Mouse (Mus musculus) erythroblast, embryonic 14.5 days (primary cell): ENCODE data around the gene Brms1. TPM values are rescaled to one million over a fixed set of nuclear protein-coding genes. Genes with fewer than 3 reads are reported as not detected.

Experiments used
- H3K27me3 ChIP-seq: 2 replicates; pipeline ENCODE4 v1.6.1; 2012; ENCODE audit warnings: inconsistent platforms; ENCODE audit not compliant: control insufficient read depth
- H3K36me3 ChIP-seq: 2 replicates; pipeline ENCODE4 v1.6.1; 2012; ENCODE audit warnings: mild to moderate bottlenecking, inconsistent platforms; ENCODE audit not compliant: control insufficient read depth
- H3K4me1 ChIP-seq: 2 replicates; pipeline ENCODE4 v1.6.1; 2012; ENCODE audit warnings: inconsistent platforms; ENCODE audit not compliant: control insufficient read depth
- H3K4me3 ChIP-seq: replicated peaks from 2 replicates; pipeline ENCODE3; 2012; ENCODE audit warnings: moderate library complexity, mild to moderate bottlenecking, inconsistent platforms
- H3K9me3 ChIP-seq: 2 replicates; pipeline ENCODE4 v1.6.1; 2012; ENCODE audit warnings: low read length, inconsistent platforms, mixed read lengths; ENCODE audit not compliant: control insufficient read depth
- GATA1 ChIP-seq: IDR thresholded peaks from 2 replicates; pipeline ENCODE4 v1.6.1; 2012; ENCODE audit warnings: low read length, inconsistent platforms, mixed read lengths
- TAL1 ChIP-seq: IDR thresholded peaks from 3 replicates; pipeline ENCODE4 v1.6.1; 2012; ENCODE audit warnings: low read length, inconsistent platforms, mixed read lengths
- polyA plus RNA-seq: library from polyadenylated mRNA; stranded (reverse); fragments of >175 nt; gene quantifications from 2 replicates; pipeline ENCODE4 v1.2.3, GENCODE M21; 2012

The Brms1 gene
- polyA plus RNA-seq, 1 experiment = 4.1 TPM

DNA sequence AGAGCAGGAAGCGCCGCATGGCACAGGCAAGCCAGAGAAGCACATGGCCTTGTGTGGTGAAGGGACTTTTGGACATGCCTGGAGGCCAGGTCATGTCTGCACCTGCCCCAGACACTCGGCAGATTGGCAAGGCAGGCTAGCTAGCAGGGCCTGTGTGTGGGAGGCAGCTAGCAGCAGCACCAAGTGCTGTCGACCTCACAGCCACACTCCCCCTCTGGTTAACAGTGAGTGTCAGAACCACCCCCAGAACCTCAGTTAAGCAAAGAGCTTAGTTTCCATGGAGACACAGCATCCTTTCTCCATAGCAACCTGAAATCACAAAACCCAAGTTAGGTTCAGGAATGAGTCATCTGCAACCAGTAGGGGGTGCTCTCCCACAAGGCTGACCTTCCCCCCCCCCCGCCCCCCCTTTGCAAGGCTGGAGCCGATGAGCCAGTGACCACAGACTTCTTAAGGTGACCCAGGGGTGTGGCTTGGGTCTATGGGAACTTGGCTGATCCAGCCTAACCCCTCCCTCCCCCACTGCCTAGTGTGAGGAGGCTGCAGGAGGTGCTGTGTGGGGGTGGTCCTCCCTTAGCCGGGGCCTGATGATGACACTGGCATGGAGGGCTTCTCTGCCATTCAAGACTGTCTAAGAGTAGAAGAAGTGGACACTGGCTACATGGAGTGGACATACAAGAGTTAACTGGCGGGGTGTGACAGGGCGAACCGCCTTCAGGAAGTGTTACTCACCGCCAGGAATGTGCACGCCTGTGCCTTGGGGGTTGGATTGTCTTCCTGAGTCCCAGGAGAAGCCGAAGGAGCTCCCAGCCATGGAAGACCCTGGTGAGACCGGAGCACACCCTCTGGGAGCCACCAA lies 9.1 kb downstream of the Brms1 start, which contains the start of gene Rin1:
TSS of gene Rin1 (plus strand) at position 435 of the 859 bp plus-strand sequence.
- H3K4me3 ChIP-seq = no peak within 1 kb of the TSS
- peaks cover 47% of the 10 kb centered on the region for H3K27me3 ChIP-seq
- no peak for TF ChIP-seq GATA1
- TF ChIP-seq TAL1 = no peak
- H3K9me3 ChIP-seq = no peaks in the 10 kb centered on the region
- peaks cover 47% of the 10 kb centered on the region for H3K36me3 ChIP-seq
- H3K4me1 ChIP-seq = peaks cover 11% of the 10 kb centered on the region

DNA sequence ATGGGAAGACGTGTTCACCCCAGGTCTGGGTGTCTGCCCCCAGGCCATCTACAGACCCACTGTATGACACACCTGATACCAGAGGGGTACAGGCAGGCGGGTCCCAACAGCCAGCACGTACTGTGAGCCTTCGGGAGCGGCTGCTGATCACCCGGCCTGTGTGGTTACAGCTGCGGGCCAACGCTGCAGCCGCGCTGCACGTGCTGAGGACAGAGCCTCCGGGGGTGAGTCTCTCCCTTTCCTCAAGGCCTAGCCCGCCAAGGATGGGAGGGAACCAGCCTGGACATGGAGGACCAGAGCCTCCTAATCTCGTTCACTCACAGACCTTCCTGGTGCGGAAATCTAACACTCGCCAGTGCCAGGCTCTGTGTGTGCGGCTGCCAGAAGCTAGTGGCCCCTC lies 9.9 kb downstream of the Brms1 start:
- TF ChIP-seq GATA1 (no peak), TAL1 (no peak)
- Histone ChIP-seq H3K9me3 (no peaks in the 10 kb centered on the region), H3K36me3 (peaks cover 40% of the 10 kb centered on the region), H3K4me1 (peaks cover 11% of the 10 kb centered on the region), H3K27me3 (peaks cover 47% of the 10 kb centered on the region), H3K4me3 (no peak overlapping the region)

DNA sequence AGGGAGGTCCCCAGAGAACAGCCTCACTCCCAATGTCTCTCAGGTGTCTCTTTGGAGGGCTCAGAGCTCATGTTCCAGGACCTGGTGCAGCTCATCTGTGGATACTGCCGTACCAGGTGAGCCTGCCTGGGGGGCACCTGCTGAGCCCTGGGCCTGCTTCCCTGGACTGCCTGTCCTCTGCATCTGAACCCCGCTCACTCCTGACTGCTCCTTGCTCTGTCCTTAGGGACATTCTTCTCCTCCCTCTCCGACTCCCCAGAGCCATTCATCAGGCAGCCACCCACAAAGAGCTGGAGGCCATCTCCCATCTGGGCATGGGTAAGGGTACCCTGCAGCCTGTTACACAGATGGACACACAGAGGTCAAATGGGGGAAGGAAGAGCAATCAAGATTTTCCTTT lies 10.4 kb downstream of the Brms1 start:
- Histone ChIP-seq H3K4me3 (no peak overlapping the region), H3K4me1 (peaks cover 14% of the 10 kb centered on the region), H3K36me3 (peaks cover 35% of the 10 kb centered on the region), H3K9me3 (no peaks in the 10 kb centered on the region), H3K27me3 (peaks cover 47% of the 10 kb centered on the region)
- TF ChIP-seq GATA1 = no peak
- TF ChIP-seq TAL1 = no peak

DNA sequence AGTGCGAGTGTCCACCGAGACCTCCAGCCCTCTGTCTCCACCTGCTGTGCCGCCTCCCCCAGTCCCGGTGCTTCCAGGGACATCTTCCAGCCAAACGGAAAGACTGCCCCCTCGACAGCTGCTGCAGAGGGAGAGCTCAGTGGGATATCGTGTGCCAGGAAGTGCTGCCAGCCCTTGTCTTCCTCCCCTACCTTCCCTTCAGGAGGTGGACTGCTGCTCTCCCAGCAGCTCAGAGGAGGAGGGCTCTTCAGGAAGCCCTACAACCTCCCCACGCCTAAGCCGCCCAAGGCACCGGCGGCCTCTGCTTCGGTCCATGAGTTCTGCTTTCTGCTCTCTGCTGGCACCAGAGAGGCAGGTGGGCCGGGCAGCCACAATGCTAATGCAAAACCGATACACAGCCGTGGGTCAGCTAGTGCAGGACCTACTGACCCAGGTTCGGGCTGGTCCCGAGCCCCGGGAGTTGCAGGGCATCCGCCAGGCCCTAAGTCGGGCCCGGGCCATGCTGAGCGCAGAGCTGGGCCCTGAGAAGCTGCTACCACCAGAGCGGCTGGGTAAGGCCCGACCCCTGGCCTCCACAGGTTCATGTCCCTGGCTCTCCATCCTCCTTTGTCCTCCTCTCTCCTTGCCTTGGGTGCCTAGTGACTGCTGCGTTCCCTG lies 11.1 kb downstream of the Brms1 start:
- H3K4me3 ChIP-seq = no peak overlapping the region
- H3K27me3 ChIP-seq = peaks cover 47% of the 10 kb centered on the region
- peaks cover 18% of the 10 kb centered on the region for H3K4me1 ChIP-seq
- TF ChIP-seq TAL1 (no peak), GATA1 (no peak)
- peaks cover 27% of the 10 kb centered on the region for H3K36me3 ChIP-seq
- no peaks in the 10 kb centered on the region for H3K9me3 ChIP-seq

DNA sequence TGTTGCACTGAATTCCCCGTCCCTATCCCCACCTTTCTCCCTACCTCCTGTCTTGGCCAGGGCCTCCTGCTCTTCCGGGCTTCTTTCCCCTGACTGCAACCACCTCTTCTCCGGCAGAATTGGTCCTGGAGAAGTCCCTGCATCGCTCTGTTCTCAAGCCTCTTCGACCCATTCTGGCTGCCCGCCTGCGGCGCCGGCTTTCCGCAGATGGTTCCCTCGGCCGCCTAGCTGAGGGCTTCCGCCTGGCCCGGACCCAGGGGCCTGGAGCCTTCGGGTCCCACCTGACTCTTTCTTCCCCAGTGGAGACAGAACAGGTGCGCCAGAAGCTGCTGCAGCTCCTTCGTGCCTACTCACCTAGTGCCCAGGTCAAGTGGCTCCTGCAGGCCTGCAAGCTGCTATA lies 11.7 kb downstream of the Brms1 start:
- no peak for TF ChIP-seq TAL1
- no peak for TF ChIP-seq GATA1
- no peak overlapping the region for H3K4me3 ChIP-seq
- H3K36me3 ChIP-seq = peaks cover 21% of the 10 kb centered on the region
- peaks cover 23% of the 10 kb centered on the region for H3K4me1 ChIP-seq
- H3K9me3 ChIP-seq = no peaks in the 10 kb centered on the region
- H3K27me3 ChIP-seq = peaks cover 47% of the 10 kb centered on the region

DNA sequence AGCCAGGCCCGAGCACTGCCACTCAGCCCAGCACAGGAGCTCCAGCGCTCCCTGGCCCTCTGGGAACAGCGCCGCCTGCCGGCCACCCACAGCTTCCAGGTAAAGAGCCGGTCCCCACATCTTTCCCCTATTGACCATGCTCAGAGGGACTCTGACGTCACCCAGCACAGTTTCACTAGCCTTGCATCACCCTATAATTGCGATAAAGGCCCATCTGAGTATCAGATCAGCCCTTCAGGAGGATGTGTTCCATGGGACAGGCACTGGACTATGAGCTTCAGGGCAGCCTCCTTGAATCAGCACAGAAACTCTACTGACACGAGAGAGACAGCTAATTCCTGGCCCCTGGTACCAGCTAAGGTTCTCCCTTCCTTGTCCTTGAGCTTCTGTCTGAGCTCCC lies 12.8 kb downstream of the Brms1 start:
- Histone ChIP-seq H3K4me1 (peaks cover 34% of the 10 kb centered on the region), H3K4me3 (no peak overlapping the region), H3K9me3 (no peaks in the 10 kb centered on the region), H3K27me3 (peaks cover 47% of the 10 kb centered on the region), H3K36me3 (peaks cover 11% of the 10 kb centered on the region)
- TF ChIP-seq TAL1 (no peak), GATA1 (no peak)

DNA sequence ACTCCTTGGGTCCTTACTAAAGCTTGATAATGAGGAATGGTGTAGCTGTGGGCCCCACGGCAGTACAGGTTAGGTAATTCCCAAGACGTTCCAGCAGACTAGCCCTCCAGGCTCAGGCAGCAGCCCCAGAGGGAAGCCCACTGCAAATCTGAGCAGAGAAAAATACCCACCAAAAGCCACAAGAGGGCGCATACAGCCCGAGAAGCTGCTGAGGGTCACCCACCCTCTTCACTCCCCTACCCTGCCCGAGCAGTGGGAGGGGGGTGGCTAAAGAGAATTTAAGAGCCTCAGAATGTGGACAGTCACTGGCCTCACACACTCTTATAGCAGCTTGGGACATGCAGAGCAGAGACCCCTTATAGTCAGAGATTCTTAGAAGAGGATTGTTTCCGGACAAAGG lies 15.1 kb downstream of the Brms1 start:
- TF ChIP-seq TAL1 (no peak), GATA1 (no peak)
- Histone ChIP-seq H3K27me3 (peaks cover 35% of the 10 kb centered on the region), H3K4me1 (peaks cover 49% of the 10 kb centered on the region), H3K4me3 (no peak overlapping the region), H3K9me3 (no peaks in the 10 kb centered on the region), H3K36me3 (no peaks in the 10 kb centered on the region)

DNA sequence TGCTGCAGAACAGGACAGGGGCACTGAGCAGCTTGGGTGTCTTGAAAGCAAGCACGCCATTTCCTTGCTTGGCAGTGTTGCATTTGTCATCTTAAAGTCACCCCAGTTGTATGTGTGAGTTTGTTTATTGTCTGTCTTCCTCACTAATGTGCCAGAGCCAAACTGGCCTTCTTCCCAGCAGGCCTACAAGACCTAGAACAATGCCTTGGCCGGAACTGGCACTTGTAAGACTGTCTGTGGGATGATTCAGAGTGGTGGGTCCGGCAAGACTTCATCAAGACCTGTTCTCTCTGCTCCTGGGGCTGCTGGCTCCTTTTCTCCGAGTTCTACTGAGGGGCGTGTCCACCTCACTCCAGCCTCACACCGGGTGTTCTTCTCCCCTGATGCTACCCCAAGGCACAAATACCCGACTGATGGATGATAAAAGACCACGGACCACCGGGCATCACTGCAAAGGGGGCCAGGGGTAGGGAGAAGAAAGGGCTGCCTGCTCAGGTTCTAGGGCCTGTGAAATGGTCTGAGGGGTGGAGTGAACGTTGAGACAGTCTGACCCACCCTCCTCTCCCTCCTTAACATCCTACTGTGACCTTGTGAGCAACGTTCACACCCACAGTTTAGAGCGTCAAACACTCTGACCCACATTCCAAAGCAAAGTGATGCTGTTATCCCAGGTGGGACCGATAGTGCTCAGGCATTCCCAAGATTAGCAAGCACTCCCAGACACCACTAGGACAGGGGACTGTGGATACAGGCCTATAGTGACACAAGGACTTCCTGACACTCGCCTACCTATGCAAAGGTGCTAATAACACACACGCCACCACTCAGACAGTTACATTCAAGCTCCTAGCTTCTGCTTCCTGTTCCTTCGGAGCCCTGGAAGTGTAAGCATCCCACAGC lies 17.0 kb downstream of the Brms1 start:
- Histone ChIP-seq H3K4me1 (peaks cover 55% of the 10 kb centered on the region), H3K9me3 (no peaks in the 10 kb centered on the region), H3K27me3 (peaks cover 16% of the 10 kb centered on the region), H3K36me3 (no peaks in the 10 kb centered on the region), H3K4me3 (no peak overlapping the region)
- no peak for TF ChIP-seq GATA1
- no peak for TF ChIP-seq TAL1
